Mouse (Mus musculus) liver, embryonic 14.5 days (tissue): ENCODE results near the gene Upk3bl. TPM values are rescaled to one million over a fixed set of nuclear protein-coding genes. Genes with fewer than 3 reads are reported as not detected.

Experiments used
- ATAC-seq: fragments of 200-750 bp; cut with Nextera tagmentation; 2 replicates; pipeline ENCODE4 v1.8.0; 2017; ENCODE audit warnings: moderate number of reproducible peaks, mild to moderate bottlenecking, moderate library complexity; ENCODE audit not compliant: insufficient read depth
- DNase-seq, 3 experiments: peaks; one replicate each; pipeline ENCODE4 v3.0.0-alpha.2; 2012 to 2013; ENCODE audit warnings: low read depth in 3 of 3, low spot score in 3 of 3
- H3K27ac ChIP-seq: fragments of 300-500 bp; sonication (generic); 2 replicates; pipeline ENCODE4 v1.5.1; 2014; ENCODE audit warnings: moderate library complexity, mild to moderate bottlenecking, control low read depth, inconsistent platforms
- H3K27me3 ChIP-seq: fragments of 300-500 bp; sonication (generic); 2 replicates; pipeline ENCODE4 v1.6.1; 2014; ENCODE audit warnings: mild to moderate bottlenecking, low read length, moderate library complexity; ENCODE audit not compliant: control insufficient read depth, insufficient read depth
- H3K36me3 ChIP-seq: fragments of 300-500 bp; sonication (generic); replicated peaks from 2 replicates; pipeline ENCODE4 v1.6.1; 2014; ENCODE audit warnings: low read depth; ENCODE audit not compliant: control insufficient read depth, insufficient read depth
- H3K4me1 ChIP-seq, 2 experiments: fragments of 200-500 bp in 1 of 2; fragments of 300-500 bp in 1 of 2; sonication (generic) in 1 of 2; replicated peaks; 2 replicates each; pipeline ENCODE4 v1.6.1; 2012 to 2014; ENCODE audit warnings: antibody characterized with exemption in 1 of 2, inconsistent platforms in 1 of 2, low read length in 1 of 2; ENCODE audit not compliant: control insufficient read depth in 2 of 2, insufficient read depth in 2 of 2
- H3K4me2 ChIP-seq: fragments of 300-500 bp; sonication (generic); 2 replicates; pipeline ENCODE4 v1.6.1; 2014; ENCODE audit warnings: low read depth, mild to moderate bottlenecking, control low read depth, moderate library complexity
- H3K4me3 ChIP-seq, 2 experiments: fragments of 200-500 bp in 1 of 2; fragments of 300-500 bp in 1 of 2; sonication (generic) in 1 of 2; 2 replicates each; pipeline ENCODE4 v1.5.1; 2012 to 2014; ENCODE audit warnings: low read depth in 2 of 2, low read length in 2 of 2, mild to moderate bottlenecking in 2 of 2, control low read depth in 1 of 2, inconsistent platforms in 1 of 2, moderate library complexity in 1 of 2; ENCODE audit not compliant: insufficient read depth in 1 of 2
- H3K9ac ChIP-seq: fragments of 300-500 bp; sonication (generic); replicated peaks from 2 replicates; pipeline ENCODE4 v1.6.1; 2014; ENCODE audit warnings: mild to moderate bottlenecking, control low read depth, moderate library complexity
- H3K9me3 ChIP-seq: fragments of 300-500 bp; sonication (generic); 2 replicates; pipeline ENCODE4 v1.6.1; 2016; ENCODE audit warnings: low read length, mixed read lengths; ENCODE audit not compliant: control insufficient read depth
- CTCF ChIP-seq: IDR thresholded peaks from 2 replicates; pipeline ENCODE4 v1.5.1; 2016; ENCODE audit warnings: antibody characterized with exemption, low read depth, control low read depth
- EP300 ChIP-seq: IDR thresholded peaks from 2 replicates; pipeline ENCODE4 v1.6.1; 2016; ENCODE audit warnings: antibody characterized with exemption, low read depth
- WGBS: fragments of 180-500 bp; shearing (Covaris S2); extraction: QIAGEN DNeasy Blood & Tissue Kit; methylation state at CpG from one replicate; pipeline ENCODE4 v1.1.7; 2014; ENCODE audit not compliant: insufficient replicate concordance; 5-methylcytosine and 5-hydroxymethylcytosine counted together
- polyA plus RNA-seq, 2 experiments: library from polyadenylated mRNA; depleted of rRNA in 1 of 2; stranded (reverse) in 1 of 2; unstranded in 1 of 2; fragments of >200 nt; fragmentation: Nextera tagmentation in 1 of 2; extraction: Ambion mirVana in 1 of 2; gene quantifications; 2 replicates each; pipeline versions ENCODE4 v1.2.1 to v1.2.3; 2012 to 2014

Gene Upk3bl
- polyA plus RNA-seq, 2 experiments = 0.10 TPM; not detected in 1

GRCm38 (mm10) chr5:136094249-136095010, 40.1 kb downstream of the Upk3bl start:
- 19% methylated on average over 8 of the region's 8 CpGs for WGBS
- H3K9me3 ChIP-seq = no peaks in the 10 kb centered on the region
- no peak overlapping the region for H3K4me3 ChIP-seq
- H3K4me2 ChIP-seq = no peak overlapping the region
- no peak overlapping the region for H3K27ac ChIP-seq
- ATAC-seq (no peak), DNase-seq (no peak)
- no peaks in the 10 kb centered on the region for H3K36me3 ChIP-seq
- no peaks in the 10 kb centered on the region for H3K4me1 ChIP-seq
- H3K27me3 ChIP-seq = no peaks in the 10 kb centered on the region; the same call in 1 of the 2 replicates
- TF ChIP-seq CTCF = no peak
- no peak overlapping the region for H3K9ac ChIP-seq

GRCm38 (mm10) chr5:136095089-136095488, 40.8 kb downstream of the Upk3bl start:
- ATAC-seq (no peak), DNase-seq (no peak)
- no peaks in the 10 kb centered on the region; the same call in 1 of the 2 replicates for H3K27me3 ChIP-seq
- H3K9me3 ChIP-seq = no peaks in the 10 kb centered on the region
- H3K27ac ChIP-seq = no peak overlapping the region
- no peak overlapping the region for H3K4me2 ChIP-seq
- no peaks in the 10 kb centered on the region for H3K36me3 ChIP-seq
- WGBS = 45% methylated on average over 7 of the region's 7 CpGs
- TF ChIP-seq CTCF = no peak
- TF ChIP-seq EP300 = no peak
- H3K4me1 ChIP-seq = no peaks in the 10 kb centered on the region
- H3K4me3 ChIP-seq = no peak overlapping the region
- H3K9ac ChIP-seq = no peak overlapping the region

GRCm38 (mm10) chr5:136098536-136098935, 44.2 kb downstream of the Upk3bl start:
- DNase-seq = no peak
- H3K9me3 ChIP-seq = no peaks in the 10 kb centered on the region
- WGBS = 64% methylated on average over 10 of the region's 10 CpGs
- no peak overlapping the region for H3K9ac ChIP-seq
- no peak for TF ChIP-seq CTCF
- TF ChIP-seq EP300 = no peak
- H3K36me3 ChIP-seq = no peaks in the 10 kb centered on the region
- no peak overlapping the region for H3K4me3 ChIP-seq
- no peak overlapping the region for H3K4me2 ChIP-seq
- no peak for ATAC-seq
- H3K4me1 ChIP-seq = peaks cover 3 to 4% of the 10 kb centered on the region in 2 experiments; a peak in 2 of 4 replicates
- H3K27ac ChIP-seq = no peak overlapping the region
- no peaks in the 10 kb centered on the region for H3K27me3 ChIP-seq

- no peaks in the 10 kb centered on the region for H3K36me3 ChIP-seq
- H3K4me2 ChIP-seq = peak overlapping the region; percentile 68
- H3K27me3 ChIP-seq = no peaks in the 10 kb centered on the region
- no peak overlapping the region for H3K27ac ChIP-seq
- TF ChIP-seq EP300 (no peak), CTCF (peak; percentile 93)
- H3K9ac ChIP-seq = peak overlapping the region; percentile 46
- DNase-seq (peak; percentile 31 to 45 (median 43)), ATAC-seq (peak; percentile 71)
- H3K4me1 ChIP-seq = peaks cover 3 to 4% of the 10 kb centered on the region in 2 experiments; a peak in 2 of 4 replicates
- H3K4me3 ChIP-seq = peak overlapping the region; percentile 35 to 36
- H3K9me3 ChIP-seq = no peaks in the 10 kb centered on the region
- 5% methylated on average over 41 of the region's 41 CpGs for WGBS
Measured at GRCm38 (mm10) chr5:136102099-136102820, 48.0 kb downstream of the Upk3bl start.

- TF ChIP-seq EP300 (no peak), CTCF (peak; percentile 85)
- WGBS = 78% methylated on average over 5 of the region's 5 CpGs
- no peaks in the 10 kb centered on the region for H3K27me3 ChIP-seq
- H3K27ac ChIP-seq = no peak overlapping the region
- H3K36me3 ChIP-seq = no peaks in the 10 kb centered on the region
- no peaks in the 10 kb centered on the region for H3K9me3 ChIP-seq
- H3K4me2 ChIP-seq = no peak overlapping the region
- H3K4me1 ChIP-seq = peaks cover 3 to 7% of the 10 kb centered on the region in 2 experiments; a peak in 2 of 4 replicates
- ATAC-seq = no peak
- DNase-seq = peak in 1 of 3 experiments; percentile 33
- no peak overlapping the region for H3K9ac ChIP-seq
- no peak overlapping the region for H3K4me3 ChIP-seq
Measured at GRCm38 (mm10) chr5:136104511-136104910, 50.2 kb downstream of the Upk3bl start.
